Mouse (Mus musculus) thymus, adult 2 months (tissue): ENCODE results near the gene Tdo2.

ENCODE experiments used
- CTCF ChIP-seq: fragments of 200-500 bp; IDR thresholded peaks from 2 replicates; pipeline ENCODE4 v1.5.1; 2012; ENCODE audit warnings: mild to moderate bottlenecking, control low read depth, low read length, moderate library complexity, borderline replicate concordance; ENCODE audit not compliant: control insufficient read depth, poor library complexity, insufficient read depth; ENCODE audit errors: extremely low read depth
- POLR2A ChIP-seq: fragments of 200-500 bp; IDR thresholded peaks from 2 replicates; pipeline ENCODE4 v1.6.1; 2012; ENCODE audit warnings: mild to moderate bottlenecking, low read length, control low read depth, moderate library complexity; ENCODE audit not compliant: control insufficient read depth, poor library complexity, insufficient read depth; ENCODE audit errors: extremely low read depth

- no peak for TF ChIP-seq POLR2A
- TF ChIP-seq CTCF: no peak
Observed at GRCm38 (mm10) chr3:81918215-81918614, 57.8 kb downstream of the Tdo2 start.
